Mouse (Mus musculus) left cerebral cortex, postnatal 10 days (tissue): ENCODE measurements around the gene Pced1a. TPM values are rescaled to one million over a fixed set of nuclear protein-coding genes. Genes with fewer than 3 reads are reported as not detected.

Source experiments
- DNase-seq, 2 experiments: peaks; one replicate each; pipeline ENCODE4 v3.0.0; 2021 to 2022; ENCODE audit warnings: low spot score in 2 of 2, mixed read lengths in 1 of 2; ENCODE audit errors: extremely low spot score in 1 of 2
- intact Hi-C: fragments of 180-260 bp; cut with DNase I; formaldehyde crosslinking; loops from one replicate; pipeline ENCODE4 v1.15.1; 2025
- total RNA-seq, 2 experiments: library from RNA; stranded (reverse); gene quantifications; 2 replicates each; pipeline ENCODE4 v1.2.3; 2021

The Pced1a gene
- total RNA-seq, 2 experiments from 2014 or later, result 22.8 to 23.4 TPM

GRCm38 (mm10) chr2:130442162-130442561 lies 17.7 kb upstream of the Pced1a start:
- no peak for DNase-seq
- intact Hi-C loops, result no loop called here

GRCm38 (mm10) chr2:130439840-130440480 lies 15.5 kb upstream of the Pced1a start:
- DNase-seq, result no peak
- intact Hi-C loops, result no loop called here

GRCm38 (mm10) chr2:130438861-130439260 lies 14.4 kb upstream of the Pced1a start:
- intact Hi-C loops, result no loop called here
- no peak for DNase-seq

GRCm38 (mm10) chr2:130436769-130437168 lies 12.3 kb upstream of the Pced1a start:
- intact Hi-C loops, result no loop called here

GRCm38 (mm10) chr2:130433152-130433551 lies 8.7 kb upstream of the Pced1a start:
- intact Hi-C loops, result no loop called here
- DNase-seq, result peak; percentile 53 to 59

More at GRCm38 (mm10) chr2:130436769-130437168, 12.3 kb upstream of the Pced1a start:
- DNase-seq, result no peak

- intact Hi-C loops, result no loop called here
- no peak for DNase-seq
These were observed 7.7 kb upstream of the Pced1a start for GRCm38 (mm10) chr2:130432157-130432556.

- intact Hi-C loops, result no loop called here
These were observed 6.0 kb upstream of the Pced1a start for GRCm38 (mm10) chr2:130430484-130430883.

GRCm38 (mm10) chr2:130429851-130430250 lies 5.3 kb upstream of the Pced1a start:
- DNase-seq, result no peak
- intact Hi-C loops, result no loop called here

More at GRCm38 (mm10) chr2:130430484-130430883, 6.0 kb upstream of the Pced1a start:
- no peak for DNase-seq

- intact Hi-C loops, result no loop called here
- no peak for DNase-seq
These were observed 611 bp upstream of the Pced1a start for GRCm38 (mm10) chr2:130425112-130425511.

GRCm38 (mm10) chr2:130423397-130424125 lies 940 bp downstream of the Pced1a start:
- peak; percentile 63 to 90 for DNase-seq
- intact Hi-C loops, result no loop called here

- intact Hi-C loops, result no loop called here
- DNase-seq, result no peak
These were observed 2.5 kb downstream of the Pced1a start for GRCm38 (mm10) chr2:130421781-130422620.

- intact Hi-C loops, result loop anchor here (5.0 kb wide), 1 partner anchor 122 kb away; no protein-coding TSS in a partner anchor
- DNase-seq, result no peak
These were observed 10.2 kb downstream of the Pced1a start for GRCm38 (mm10) chr2:130414094-130414856.

- intact Hi-C loops, result loop anchor here (5.0 kb wide), 1 partner anchor 120 kb away; no protein-coding TSS in a partner anchor
These were observed 11.7 kb downstream of the Pced1a start for GRCm38 (mm10) chr2:130412775-130413174.

GRCm38 (mm10) chr2:130411558-130412495 lies 12.7 kb downstream of the Pced1a start:
- intact Hi-C loops, result loop anchor here (5.0 kb wide), 1 partner anchor 120 kb away; no protein-coding TSS in a partner anchor
- peak; percentile 61 to 84 for DNase-seq

More at GRCm38 (mm10) chr2:130412775-130413174, 11.7 kb downstream of the Pced1a start:
- DNase-seq, result no peak

- DNase-seq, result no peak
- intact Hi-C loops, result no loop called here
These were observed 16.3 kb downstream of the Pced1a start for GRCm38 (mm10) chr2:130408194-130408593.

GRCm38 (mm10) chr2:130406178-130406577 lies 18.3 kb downstream of the Pced1a start, which contains the start of gene Tmem239:
Tmem239 (plus strand) TSS chr2:130406478.
- intact Hi-C loops, result no loop called here
- no peak for DNase-seq

- DNase-seq, result no peak
- intact Hi-C loops, result no loop called here
These were observed 19.6 kb downstream of the Pced1a start, which contains the start of the genes Gm28372 and 1700020A23Rik for GRCm38 (mm10) chr2:130404939-130405338. Gm28372 (plus strand) TSS chr2:130405239. 1700020A23Rik (plus strand) TSS chr2:130405259.
